Mouse (Mus musculus): Measurements from ENCODE around the gene Lypd1.

DNA sequence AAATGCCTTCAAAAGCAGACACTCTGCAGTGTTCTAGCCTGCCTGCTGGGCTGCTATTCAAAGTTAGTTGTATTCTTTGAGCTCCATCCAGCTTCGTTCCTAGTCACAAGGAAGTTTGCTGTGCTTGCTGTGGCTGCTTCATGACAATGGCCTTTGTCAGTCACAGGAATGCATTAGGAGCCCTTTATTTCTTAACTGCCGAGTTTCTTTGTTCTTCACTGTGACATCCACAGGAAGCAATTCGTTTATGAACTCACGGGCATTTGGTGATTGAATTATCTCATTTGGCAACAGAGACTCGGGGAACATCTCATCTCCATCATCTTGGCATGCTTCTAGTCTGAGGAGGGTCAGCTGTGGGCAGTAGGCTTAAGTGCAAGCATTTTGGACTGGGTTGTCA is 58.3 kb downstream of the Lypd1 start:
- no peak for TF ChIP-seq POLR2A (IDR thresholded peaks at IDR 0.05; ENCODE audit: control insufficient read depth, extremely low read depth, insufficient read depth, low read length, poor library complexity)
- no peak for TF ChIP-seq CTCF (IDR thresholded peaks at IDR 0.05; ENCODE audit: borderline replicate concordance, control insufficient read depth, extremely low read depth, insufficient read depth, low read length, poor library complexity)

Data from thymus, adult 2 months (tissue).